Mouse (Mus musculus): ENCODE measurements at regions not wholly inside any gene's neighbourhood (a gene's known extent, or its start where the extent isn't known, plus 50 kb on each side); places are given as distances from the start of the nearest gene placed in this dataset.

GRCm38 (mm10) chr11:117059120-117059519, 55.8 kb upstream of the Sec14l1 start:
- no peaks in the 10 kb centered on the region for H3K9me3 ChIP-seq (replicated peaks)
- WGBS = 77% methylated on average over 8 of the region's 8 CpGs
- H3K36me3 ChIP-seq = no peaks in the 10 kb centered on the region
- peaks cover 38% of the 10 kb centered on the region for H3K4me1 ChIP-seq
- H3K27ac ChIP-seq (replicated peaks) = 0 out of 2 replicates have a peak overlapping the region, but pooled peaks have one; percentile 39
- DNase-seq (ENCODE audit: low spot score) = no peak
- no peak overlapping the region for H3K4me3 ChIP-seq
- peaks cover 17% of the 10 kb centered on the region for H3K27me3 ChIP-seq (ENCODE audit: low read depth, poor library complexity, severe bottlenecking)

DNA sequence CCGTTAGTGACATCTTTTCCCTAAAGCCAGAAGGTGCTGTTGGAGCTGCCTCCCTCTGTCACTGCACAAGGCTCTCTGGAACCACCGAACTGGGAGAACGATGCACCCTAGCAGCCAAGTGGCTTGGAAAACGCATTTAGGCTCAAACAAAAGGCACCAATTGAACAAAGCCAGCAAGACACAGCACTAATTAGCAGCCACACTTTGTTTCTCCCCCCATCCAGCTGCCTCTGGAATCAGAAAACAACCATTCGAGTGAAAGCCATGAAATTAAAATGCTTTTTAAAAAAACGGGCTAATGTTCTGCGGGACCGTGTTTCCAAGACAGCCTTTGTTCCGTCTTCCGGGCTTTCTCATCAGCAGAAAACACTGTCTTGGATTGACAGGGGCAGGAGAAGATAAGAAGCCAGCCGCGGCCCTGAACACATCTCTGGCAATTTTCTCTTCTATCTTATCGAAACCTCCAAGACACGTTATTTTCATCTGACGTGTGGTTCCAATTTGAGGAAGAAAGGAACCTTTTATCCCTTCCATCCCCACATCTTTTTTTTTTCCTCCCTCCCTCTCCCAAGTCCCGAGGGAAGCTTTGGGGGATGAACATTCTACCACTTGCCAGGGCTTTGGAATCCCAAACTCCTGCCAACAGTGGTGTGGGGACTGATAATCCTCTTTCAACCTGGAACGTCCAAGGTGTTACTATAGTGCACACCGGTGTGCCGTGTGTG, 54.8 kb upstream of the Sec14l1 start:
- WGBS = 12% methylated on average over 19 of the region's 19 CpGs
- no peaks in the 10 kb centered on the region for H3K9me3 ChIP-seq (replicated peaks)
- no peak for DNase-seq (ENCODE audit: low spot score)
- no peaks in the 10 kb centered on the region for H3K36me3 ChIP-seq
- peaks cover 38% of the 10 kb centered on the region for H3K4me1 ChIP-seq
- peak overlapping the region; percentile 31 for H3K4me3 ChIP-seq
- peak overlapping the region; percentile 70 for H3K27ac ChIP-seq (replicated peaks)
- H3K27me3 ChIP-seq (ENCODE audit: low read depth, poor library complexity, severe bottlenecking) = peaks cover 17% of the 10 kb centered on the region

DNA sequence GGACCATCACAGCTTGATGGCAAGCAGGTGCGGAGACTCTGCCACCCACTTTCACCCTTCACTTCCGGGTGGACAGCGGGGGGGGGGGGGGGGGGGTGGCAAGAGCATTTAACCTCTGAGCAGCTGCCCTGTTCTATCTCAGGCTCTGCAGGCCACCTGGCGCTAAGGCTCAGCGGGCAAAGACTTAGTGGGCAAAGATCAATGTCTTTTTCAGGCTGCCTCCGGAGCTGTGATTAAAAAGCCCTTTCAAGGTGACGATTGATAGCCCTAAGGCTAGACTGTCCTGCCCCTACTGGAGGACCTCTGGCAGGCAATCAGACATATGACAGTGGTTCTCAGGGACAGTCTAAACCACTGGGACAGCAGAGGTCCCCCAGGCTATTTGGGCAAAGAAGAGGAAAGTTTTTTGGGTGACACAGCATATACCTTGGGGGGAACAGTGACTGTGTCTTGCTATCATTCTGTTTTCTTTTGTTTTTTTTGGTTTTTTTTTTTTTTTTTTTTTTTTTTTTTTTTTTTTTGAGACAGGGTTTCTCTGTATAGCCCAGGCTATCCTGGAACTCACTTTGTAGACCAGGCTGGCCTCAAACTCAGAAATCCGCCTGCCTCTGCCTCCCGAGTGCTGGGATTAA, 54.1 kb upstream of the Sec14l1 start:
- peaks cover 17% of the 10 kb centered on the region for H3K27me3 ChIP-seq (ENCODE audit: low read depth, poor library complexity, severe bottlenecking)
- H3K27ac ChIP-seq (replicated peaks) = peak overlapping the region; percentile 70; the same call in 1 of the 2 replicates
- no peaks in the 10 kb centered on the region for H3K9me3 ChIP-seq (replicated peaks)
- peak; percentile 38 for DNase-seq (ENCODE audit: low spot score)
- H3K4me1 ChIP-seq = peaks cover 38% of the 10 kb centered on the region
- no peaks in the 10 kb centered on the region for H3K36me3 ChIP-seq
- H3K4me3 ChIP-seq = peak overlapping the region; percentile 31
- WGBS = 34% methylated on average over 8 of the region's 9 CpGs

DNA sequence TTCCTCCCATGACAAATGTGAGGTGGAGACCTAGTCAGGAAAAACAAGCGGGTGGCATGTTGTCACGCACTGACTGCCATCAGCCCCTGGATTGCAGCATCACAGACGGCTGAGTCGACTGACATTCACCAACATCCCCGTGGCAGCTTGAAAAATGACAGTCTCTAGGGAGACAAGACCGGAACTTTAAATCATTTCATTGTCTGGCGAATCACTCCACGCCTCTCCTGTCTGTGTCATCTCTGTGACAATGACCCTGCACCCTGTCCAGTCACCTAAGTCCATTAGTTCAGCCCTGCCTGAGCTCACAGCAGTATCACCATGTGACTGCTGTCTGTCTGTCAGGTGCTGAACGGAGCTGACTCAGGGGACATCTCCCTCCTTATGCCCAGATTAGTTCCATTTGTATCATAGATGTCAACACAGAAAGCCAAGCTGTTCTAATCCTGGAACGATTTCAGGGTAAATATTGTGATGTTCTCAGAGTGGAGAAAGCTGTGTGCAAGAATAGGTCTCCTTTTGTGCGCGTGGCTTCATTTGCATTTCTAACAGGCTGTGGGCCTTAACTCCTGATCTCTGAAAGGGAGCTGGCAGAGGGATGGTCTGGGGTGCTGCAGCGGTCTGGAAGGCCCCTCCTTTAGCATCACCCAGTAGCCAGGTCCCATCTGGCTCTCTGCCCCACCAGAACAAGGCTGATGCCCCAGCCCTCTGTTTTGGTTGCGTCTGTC, 52.0 kb upstream of the Sec14l1 start:
- no peak for DNase-seq (ENCODE audit: low spot score)
- Histone ChIP-seq H3K4me1 (peaks cover 30% of the 10 kb centered on the region), H3K4me3 (no peak overlapping the region), H3K27me3 (ENCODE audit: low read depth, poor library complexity, severe bottlenecking) (peaks cover 14% of the 10 kb centered on the region), H3K9me3 (replicated peaks) (no peaks in the 10 kb centered on the region), H3K36me3 (no peaks in the 10 kb centered on the region), H3K27ac (replicated peaks) (peak overlapping the region; percentile 58; the same call in 1 of the 2 replicates)
- 65% methylated on average over 14 of the region's 14 CpGs for WGBS
